Mouse (Mus musculus) cerebellum, adult 11 months (tissue): Measurements from ENCODE around the gene Uckl1.

Source experiments
- DNase-seq: peaks from one replicate; pipeline ENCODE4 v3.0.0; 2022

Gene Uckl1

GRCm38 (mm10) chr2:181584411-181584942, at the start of gene Uckl1:
TSS of gene Uckl1 (minus strand) at chr2:181584892.
- DNase-seq, result no peak

DNA sequence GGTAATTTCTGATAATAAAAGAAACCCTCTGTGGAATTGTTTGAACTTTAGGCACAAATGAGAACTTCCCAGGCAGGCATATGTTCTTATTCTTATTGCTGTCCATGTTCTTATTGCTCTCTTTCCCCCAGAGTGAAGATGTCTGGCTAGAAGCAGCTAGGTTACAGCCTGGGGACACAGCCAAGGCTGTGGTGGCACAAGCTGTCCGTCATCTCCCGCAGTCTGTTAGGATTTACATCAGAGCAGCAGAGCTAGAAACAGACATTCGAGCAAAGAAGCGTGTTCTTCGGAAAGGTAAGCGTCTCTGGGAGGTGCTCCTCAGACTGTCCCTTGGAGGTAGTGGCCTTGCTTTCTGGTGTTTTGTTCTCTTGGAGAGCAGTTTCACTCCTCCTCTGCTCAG, 47.9 kb upstream of the Uckl1 start:
- peak; percentile 39 for DNase-seq

DNA sequence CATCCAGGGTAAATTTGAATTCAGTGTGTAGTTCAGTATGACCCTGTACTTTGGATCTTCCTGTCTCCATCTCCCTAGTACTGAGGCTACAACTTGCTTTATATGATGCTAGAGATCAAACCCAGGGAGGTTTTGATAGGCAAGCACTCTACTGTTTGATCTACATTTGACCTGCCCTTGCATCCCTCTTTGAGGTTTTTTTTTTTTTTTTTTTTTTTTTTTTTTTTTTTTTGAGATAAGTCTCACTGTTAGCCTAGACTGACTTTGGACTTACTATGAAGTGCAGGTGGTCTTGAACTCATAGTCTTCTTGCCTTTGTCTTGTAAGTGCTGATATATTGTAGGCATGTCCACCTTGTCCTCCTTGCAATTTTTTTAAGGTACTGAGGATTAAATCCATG, 43.8 kb upstream of the Uckl1 start:
- no peak for DNase-seq

GRCm38 (mm10) chr2:181623401-181623800, 38.7 kb upstream of the Uckl1 start:
- DNase-seq, result no peak

DNA sequence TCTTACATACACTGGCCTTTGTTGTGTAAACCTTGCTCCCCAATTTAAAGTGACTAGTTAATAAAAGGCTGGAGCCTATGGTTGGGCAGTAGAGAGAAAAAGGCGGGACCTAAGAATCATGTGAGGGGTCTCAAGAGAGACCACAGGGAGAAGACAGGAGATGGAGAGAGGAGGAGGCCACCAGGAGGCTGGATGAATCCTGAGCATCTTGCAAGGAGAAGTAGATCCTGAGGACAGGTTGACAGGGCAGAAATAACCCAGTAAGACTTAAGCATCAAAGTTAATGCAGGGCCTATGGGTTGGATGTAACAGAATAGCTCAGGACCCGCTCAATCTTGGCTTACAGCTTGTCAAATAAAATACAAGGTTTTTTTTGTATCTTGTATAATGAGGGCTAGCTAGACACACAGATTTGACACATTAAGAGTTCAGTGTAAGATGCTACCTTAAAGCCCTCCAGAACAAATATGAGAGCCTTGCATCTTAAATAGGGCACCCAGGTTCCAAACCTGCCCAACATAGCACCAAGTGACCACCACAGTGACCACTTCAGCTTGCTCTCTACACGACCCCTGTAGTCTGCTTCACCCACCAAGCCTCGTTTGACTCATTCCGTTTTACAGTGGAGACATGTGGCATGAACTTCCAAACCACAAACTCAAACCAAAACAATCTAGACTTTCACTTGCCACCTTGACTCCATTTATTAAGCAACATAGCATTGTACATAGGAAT, 34.2 kb upstream of the Uckl1 start:
- no peak for DNase-seq

- DNase-seq, result no peak
Measured at GRCm38 (mm10) chr2:181602367-181602766, 17.7 kb upstream of the Uckl1 start.

DNA sequence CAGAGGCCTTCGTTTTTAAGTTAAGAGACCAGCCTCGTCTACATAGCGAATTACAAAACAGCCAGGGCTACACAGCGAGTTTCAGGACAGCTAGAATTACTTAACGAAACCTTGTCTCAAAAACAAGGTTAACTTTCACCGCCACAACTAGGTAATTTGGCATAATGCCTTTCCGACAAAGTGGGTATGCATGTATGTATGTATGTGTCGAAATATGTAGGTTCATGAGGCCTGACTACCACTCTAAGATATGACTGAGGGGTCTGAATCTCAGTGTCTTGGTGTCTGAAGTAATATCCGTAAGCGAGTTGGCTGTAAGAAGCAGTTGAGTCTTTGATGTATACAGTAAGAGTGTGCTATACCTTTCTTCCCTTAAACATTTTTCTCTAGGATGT, 17.1 kb upstream of the Uckl1 start:
- DNase-seq, result no peak

- peak; percentile 97 for DNase-seq
Measured at GRCm38 (mm10) chr2:181600828-181601750, 16.4 kb upstream of the Uckl1 start.

DNA sequence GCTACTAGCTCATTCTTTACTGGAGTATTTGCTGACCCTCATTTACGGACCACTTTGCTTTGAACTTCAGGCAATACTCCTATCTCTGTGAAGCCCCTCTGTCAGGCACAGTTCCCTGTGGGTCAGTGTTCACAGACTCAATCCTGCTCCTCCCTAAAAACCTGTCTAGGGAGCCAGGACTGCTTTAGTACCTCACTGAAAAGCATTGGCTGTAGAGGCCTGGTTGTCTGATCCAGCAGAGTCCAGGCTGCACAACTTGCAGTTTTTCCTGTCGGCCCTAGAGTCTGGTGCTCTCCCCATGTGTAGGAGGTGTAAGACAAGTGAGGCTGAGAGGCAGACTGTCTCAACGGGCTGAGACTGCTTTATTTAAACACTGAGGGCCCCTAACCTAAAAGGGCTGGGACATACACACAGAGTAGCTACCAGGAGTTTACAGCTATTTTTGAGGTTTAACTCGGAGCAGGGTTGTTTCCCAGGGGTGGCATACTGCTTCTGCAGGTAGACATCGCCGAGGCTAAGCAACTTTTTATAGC, 15.6 kb upstream of the Uckl1 start:
- no peak for DNase-seq

GRCm38 (mm10) chr2:181598454-181599351, 14.0 kb upstream of the Uckl1 start, which contains the start of gene Samd10:
TSS of gene Samd10 (minus strand) at chr2:181599212.
- peak; percentile 77 for DNase-seq

- DNase-seq, result no peak
Measured at GRCm38 (mm10) chr2:181597378-181598061, 12.8 kb upstream of the Uckl1 start.

DNA sequence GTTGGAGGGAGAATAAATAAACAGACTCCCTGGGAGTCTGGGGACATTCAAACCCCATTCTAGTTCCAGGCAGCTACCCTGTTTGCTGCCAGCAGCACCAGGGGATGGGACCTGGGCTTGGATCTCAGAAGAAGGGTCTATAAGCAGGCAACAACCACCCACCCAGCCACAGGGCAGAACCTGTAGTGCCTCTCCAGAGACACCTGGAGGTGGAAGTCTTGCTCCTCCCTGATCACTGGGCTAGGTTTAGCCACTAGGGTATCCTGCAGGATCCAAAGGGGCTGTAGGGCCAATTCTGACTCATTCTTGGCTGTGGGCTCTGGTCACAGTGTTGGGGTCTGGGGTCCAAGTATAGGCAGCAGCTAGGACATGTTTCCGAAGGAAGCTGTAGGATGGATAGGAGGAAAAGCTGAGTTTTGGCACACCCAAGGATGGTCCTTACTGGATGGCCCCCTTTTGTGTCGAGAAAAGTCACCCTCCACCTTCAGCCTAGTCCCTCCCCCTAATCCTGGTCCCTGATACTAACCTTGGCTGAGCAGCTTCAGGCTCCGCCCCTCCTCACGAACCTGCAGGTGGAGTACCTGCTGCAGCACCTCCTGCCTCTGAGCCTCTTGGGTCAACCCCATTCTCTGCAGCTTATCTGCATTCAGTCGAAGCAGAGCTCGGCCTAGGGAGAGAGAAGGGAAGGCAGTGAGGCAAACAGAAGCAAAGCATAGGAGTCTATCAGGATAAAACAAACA, 11.7 kb upstream of the Uckl1 start:
- DNase-seq, result no peak

- peak; percentile 62 for DNase-seq
Measured at GRCm38 (mm10) chr2:181594946-181595696, 10.4 kb upstream of the Uckl1 start.

GRCm38 (mm10) chr2:181593937-181594336, 9.2 kb upstream of the Uckl1 start:
- no peak for DNase-seq

DNA sequence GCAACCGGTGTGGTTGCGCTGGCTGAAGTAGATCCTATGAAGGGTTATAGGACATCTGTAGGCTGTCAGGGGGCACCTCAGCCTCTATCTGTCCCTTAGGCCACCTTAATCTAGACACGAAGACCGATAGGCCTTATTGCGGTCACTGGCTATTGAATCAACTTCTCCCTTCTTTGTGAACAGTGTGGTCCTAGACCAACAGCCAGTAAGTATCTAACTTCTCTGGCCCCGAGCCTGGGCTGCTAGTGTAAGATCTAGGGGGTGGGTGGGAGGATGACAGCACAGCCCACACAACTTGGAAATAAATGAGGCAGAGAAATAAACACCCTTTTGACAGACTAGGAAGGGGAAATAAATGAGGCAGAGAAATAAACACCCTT, 8.3 kb upstream of the Uckl1 start:
- DNase-seq, result peak; percentile 22

DNA sequence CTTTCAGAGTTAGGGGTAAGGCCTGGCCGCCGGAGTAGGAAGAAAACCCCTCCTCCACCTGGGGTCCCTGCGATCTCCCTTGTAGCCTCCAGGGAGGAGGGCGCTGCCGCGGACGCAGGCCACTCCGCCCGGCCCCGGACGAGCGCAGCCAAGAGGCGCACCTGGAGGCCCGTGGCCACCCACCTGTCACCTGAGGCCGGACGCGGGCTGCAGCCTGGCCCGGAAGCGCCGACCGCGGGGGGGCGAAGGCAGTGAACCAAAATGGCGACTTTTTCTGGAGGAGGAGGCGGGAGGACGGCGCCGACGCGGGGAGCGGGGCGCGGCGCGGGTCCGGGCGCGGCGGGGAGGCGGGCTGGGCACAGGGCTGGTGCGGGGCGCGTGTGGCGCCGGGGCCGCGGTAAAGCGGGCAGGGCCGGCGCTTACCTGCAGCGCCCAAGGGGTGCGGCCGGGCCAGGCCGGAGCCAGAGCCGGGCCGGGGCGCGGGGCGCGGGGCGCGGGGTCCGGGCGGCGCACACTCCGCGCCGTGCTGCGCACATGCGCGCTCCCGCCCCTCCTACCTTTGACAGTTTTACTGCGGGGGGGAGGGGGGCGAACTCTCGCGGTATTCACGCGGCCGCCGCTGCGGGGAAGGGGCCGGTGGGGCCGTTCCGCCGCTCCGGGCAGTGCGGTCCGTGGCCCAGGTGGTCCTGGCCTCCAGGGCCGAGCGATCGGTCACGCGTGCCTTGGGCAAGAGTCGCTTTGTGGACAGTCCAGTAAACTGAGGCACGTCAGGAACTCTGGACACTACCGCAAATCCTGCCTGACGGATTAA, 7.7 kb upstream of the Uckl1 start, which contains the start of gene Zfp512b:
TSS of gene Zfp512b (minus strand) at position 573 of the 811 bp plus-strand sequence.
- DNase-seq, result peak; percentile 79

GRCm38 (mm10) chr2:181591528-181592085, 6.9 kb upstream of the Uckl1 start, which contains the start of gene Prpf6:
TSS of gene Prpf6 (plus strand) at chr2:181591868.
- DNase-seq, result no peak

DNA sequence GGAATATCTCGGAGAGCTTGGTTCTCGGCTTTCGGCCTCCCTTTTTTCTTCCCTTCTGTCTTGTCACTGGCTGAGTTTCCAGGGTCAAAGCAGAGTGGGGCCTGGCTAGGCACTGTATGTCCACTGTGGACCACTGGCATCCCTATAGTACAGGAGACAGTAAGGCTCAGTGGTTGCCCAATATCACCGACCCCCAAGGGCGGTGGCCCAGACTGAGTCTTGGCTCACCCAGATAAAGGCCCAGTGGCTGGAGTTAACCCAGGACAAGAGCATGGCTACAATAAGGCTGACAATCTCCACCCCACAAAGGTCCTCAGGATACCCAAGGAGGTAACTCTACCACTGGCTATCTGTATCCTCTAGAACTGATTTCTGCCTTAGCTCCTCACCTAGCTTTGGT, 5.8 kb upstream of the Uckl1 start:
- no peak for DNase-seq

GRCm38 (mm10) chr2:181589732-181590105, 5.0 kb upstream of the Uckl1 start:
- no peak for DNase-seq
